Mouse (Mus musculus) heart, postnatal 0 days (tissue): ENCODE results near the gene Nfix.

Source experiments
- CTCF ChIP-seq: IDR thresholded peaks from 2 replicates; pipeline ENCODE4 v1.5.1; 2016; ENCODE audit warnings: antibody characterized with exemption, control low read depth, low read depth
- EP300 ChIP-seq: IDR thresholded peaks from 2 replicates; pipeline ENCODE4 v1.6.1; 2016; ENCODE audit warnings: antibody characterized with exemption, low read depth

- TF ChIP-seq CTCF = no peak
- TF ChIP-seq EP300 = no peak
Observed at GRCm38 (mm10) chr8:84779519-84780224, 20.5 kb downstream of the Nfix start.
